Mouse (Mus musculus) limb, embryonic 13.5 days (tissue): ENCODE results near the gene Dapk1. TPM values are rescaled to one million over a fixed set of nuclear protein-coding genes. Genes with fewer than 3 reads are reported as not detected.

Experiments
- ATAC-seq: fragments of 200-750 bp; cut with Nextera tagmentation; 2 replicates; pipeline ENCODE4 v1.8.0; 2017; ENCODE audit warnings: low read depth, moderate number of reproducible peaks, moderate TSS enrichment; ENCODE audit not compliant: low FRiP score
- H3K27ac ChIP-seq: fragments of 300-500 bp; sonication (generic); 2 replicates; pipeline ENCODE4 v1.5.1; 2015; ENCODE audit warnings: inconsistent platforms, mild to moderate bottlenecking, moderate library complexity
- H3K27me3 ChIP-seq: fragments of 300-500 bp; sonication (generic); 2 replicates; pipeline ENCODE4 v1.6.1; 2015; ENCODE audit warnings: mild to moderate bottlenecking, inconsistent platforms
- H3K36me3 ChIP-seq: fragments of 300-500 bp; sonication (generic); 2 replicates; pipeline ENCODE4 v1.6.1; 2015; ENCODE audit warnings: inconsistent platforms, mild to moderate bottlenecking, moderate library complexity
- H3K4me1 ChIP-seq: fragments of 300-500 bp; sonication (generic); 2 replicates; pipeline ENCODE4 v1.6.1; 2015; ENCODE audit warnings: inconsistent platforms
- H3K4me2 ChIP-seq: fragments of 300-500 bp; sonication (generic); replicated peaks from 2 replicates; pipeline ENCODE4 v1.6.1; 2015; ENCODE audit warnings: inconsistent platforms, mild to moderate bottlenecking, moderate library complexity
- H3K4me3 ChIP-seq: fragments of 300-500 bp; sonication (generic); 2 replicates; pipeline ENCODE4 v1.5.1; 2015; ENCODE audit warnings: moderate library complexity, mild to moderate bottlenecking, inconsistent platforms
- H3K9ac ChIP-seq: fragments of 300-500 bp; sonication (generic); 2 replicates; pipeline ENCODE4 v1.6.1; 2015; ENCODE audit warnings: mild to moderate bottlenecking, inconsistent platforms
- H3K9me3 ChIP-seq: fragments of 300-500 bp; sonication (generic); 2 replicates; pipeline ENCODE4 v1.6.1; 2016; ENCODE audit warnings: inconsistent platforms
- WGBS: fragments of 180-500 bp; shearing (Covaris S2); methylation state at CpG from one replicate; pipeline ENCODE4 v1.1.7; 2015; 5-methylcytosine and 5-hydroxymethylcytosine counted together
- polyA plus RNA-seq: library from polyadenylated mRNA; unstranded; fragments of >200 nt; fragmentation: Nextera tagmentation; extraction: Ambion mirVana; gene quantifications from 2 replicates; pipeline ENCODE4 v1.2.1, GENCODE M21; 2015

Dapk1 gene
- polyA plus RNA-seq, 1 experiment from 2014 or later = 23.0 TPM

DNA sequence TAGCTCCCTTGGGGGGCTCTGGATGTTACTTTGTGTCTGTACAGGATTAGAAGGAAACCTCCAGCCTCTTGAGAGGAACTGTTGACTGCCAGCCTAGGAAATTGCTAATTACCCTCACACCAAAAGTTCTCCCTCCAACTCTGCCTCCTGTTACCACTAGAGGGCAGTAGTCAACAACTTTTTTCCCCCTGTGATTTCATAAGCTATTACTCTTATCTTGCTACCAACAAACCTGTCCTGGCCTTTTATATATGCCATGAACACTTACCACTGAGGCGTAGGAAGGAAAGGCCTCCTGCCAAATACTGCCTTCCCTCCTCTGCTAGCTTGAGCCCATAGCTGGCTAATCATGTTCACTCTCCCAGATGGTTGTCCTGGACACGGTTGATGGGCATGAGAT is 146.8 kb downstream of the Dapk1 start:
- ATAC-seq = no peak

DNA sequence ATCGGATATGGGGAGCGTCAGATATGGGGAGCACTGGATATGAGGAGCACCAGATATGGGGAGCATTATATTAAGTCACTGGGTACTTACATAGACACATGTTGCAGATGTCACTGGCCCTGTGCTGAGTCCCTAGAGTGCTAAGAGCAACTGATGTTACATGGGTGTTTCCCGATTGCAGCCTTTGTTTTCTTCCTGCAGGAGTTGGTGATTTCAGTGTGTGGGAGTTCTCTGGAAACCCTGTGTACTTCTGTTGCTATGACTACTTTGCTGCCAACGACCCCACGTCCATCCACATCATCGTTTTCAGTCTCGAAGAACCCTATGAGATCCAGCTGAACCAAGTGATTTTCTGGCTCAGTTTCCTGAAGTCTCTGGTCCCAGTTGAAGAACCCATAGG is 149.2 kb downstream of the Dapk1 start:
- H3K4me2 ChIP-seq = no peak overlapping the region
- no peak overlapping the region for H3K27ac ChIP-seq
- H3K27me3 ChIP-seq = no peaks in the 10 kb centered on the region
- WGBS = 88% methylated on average over 7 of the region's 7 CpGs
- no peaks in the 10 kb centered on the region for H3K4me1 ChIP-seq
- H3K9me3 ChIP-seq = no peaks in the 10 kb centered on the region
- no peak for ATAC-seq
- no peak overlapping the region for H3K4me3 ChIP-seq
- peaks cover 78% of the 10 kb centered on the region for H3K36me3 ChIP-seq
- no peak overlapping the region for H3K9ac ChIP-seq

More for the DNA sequence above, 146.8 kb downstream of the Dapk1 start:
- Histone ChIP-seq H3K4me1 (no peaks in the 10 kb centered on the region), H3K9me3 (no peaks in the 10 kb centered on the region), H3K4me2 (no peak overlapping the region), H3K9ac (no peak overlapping the region), H3K27me3 (no peaks in the 10 kb centered on the region), H3K36me3 (peaks cover 61% of the 10 kb centered on the region), H3K4me3 (no peak overlapping the region), H3K27ac (no peak overlapping the region)
- 96% methylated on average over 2 of the region's 2 CpGs for WGBS

DNA sequence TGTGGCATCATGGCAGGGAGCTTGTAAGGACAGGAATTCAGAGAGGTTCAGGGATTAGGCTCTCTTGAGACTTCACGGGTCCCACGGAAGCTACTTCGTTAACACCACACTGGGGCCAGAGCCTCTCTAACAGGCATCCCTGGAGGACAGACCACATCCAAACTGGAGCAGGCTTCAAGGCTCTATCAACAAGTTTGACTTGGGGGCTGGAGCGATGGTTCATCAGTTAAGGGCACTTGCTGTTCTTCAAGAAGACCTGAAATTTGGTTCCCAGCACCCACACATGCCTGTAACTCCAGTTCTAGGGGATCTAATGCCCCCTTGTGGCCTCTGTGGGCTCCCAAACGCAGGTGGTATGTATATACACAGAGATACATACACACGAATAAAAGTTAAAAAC is 151.5 kb downstream of the Dapk1 start:
- Histone ChIP-seq H3K9ac (no peak overlapping the region), H3K27ac (no peak overlapping the region), H3K4me2 (no peak overlapping the region), H3K27me3 (no peaks in the 10 kb centered on the region), H3K4me1 (no peaks in the 10 kb centered on the region), H3K36me3 (peaks cover 86% of the 10 kb centered on the region), H3K4me3 (no peak overlapping the region), H3K9me3 (no peaks in the 10 kb centered on the region)
- WGBS = 97% methylated on average over 6 of the region's 6 CpGs
- ATAC-seq = no peak

DNA sequence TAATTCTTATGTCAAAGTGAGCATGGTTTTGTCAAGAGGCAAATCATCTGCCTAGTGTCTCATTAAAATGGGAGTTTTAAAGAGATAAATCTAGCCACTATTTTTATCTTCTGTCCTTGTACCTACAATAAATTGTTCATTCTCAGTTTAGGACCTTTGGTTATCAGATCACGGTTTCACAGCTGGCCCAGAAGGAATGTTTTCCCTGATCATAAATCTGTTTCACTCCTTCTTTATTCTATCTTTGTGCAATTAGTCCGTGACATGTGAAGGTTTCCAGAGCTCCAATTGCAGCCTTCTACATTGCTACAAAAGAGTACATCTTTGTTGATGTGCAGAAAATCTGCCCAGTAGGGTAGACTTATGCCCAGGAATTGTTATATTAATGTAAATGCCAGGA is 153.5 kb downstream of the Dapk1 start:
- ATAC-seq = no peak
- no peaks in the 10 kb centered on the region for H3K4me1 ChIP-seq
- no peak overlapping the region for H3K4me2 ChIP-seq
- no peak overlapping the region for H3K27ac ChIP-seq
- H3K9me3 ChIP-seq = no peaks in the 10 kb centered on the region
- H3K4me3 ChIP-seq = no peak overlapping the region
- H3K9ac ChIP-seq = no peak overlapping the region
- H3K36me3 ChIP-seq = peaks cover 73% of the 10 kb centered on the region
- 39% methylated on average over 2 of the region's 2 CpGs for WGBS
- no peaks in the 10 kb centered on the region for H3K27me3 ChIP-seq

DNA sequence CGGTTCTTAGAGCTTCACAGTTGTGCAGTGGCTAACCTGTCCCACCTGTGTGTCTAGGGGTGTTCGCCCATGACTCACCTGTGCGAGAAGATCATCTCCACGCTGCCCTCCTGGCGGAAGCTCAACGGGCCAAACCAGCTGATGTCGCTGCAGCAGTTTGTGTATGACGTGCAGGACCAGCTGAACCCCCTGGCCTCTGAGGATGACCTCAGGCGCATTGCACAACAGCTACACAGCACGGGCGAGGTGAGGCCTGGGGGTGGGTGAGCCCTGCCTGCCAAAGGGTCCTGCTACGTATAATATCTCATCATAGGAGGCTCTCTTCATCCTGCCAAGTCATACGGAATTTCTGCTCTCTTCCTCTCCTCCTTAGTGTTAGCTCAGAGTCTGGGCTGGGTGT is 155.5 kb downstream of the Dapk1 start:
- peaks cover 72% of the 10 kb centered on the region for H3K36me3 ChIP-seq
- no peak overlapping the region for H3K27ac ChIP-seq
- H3K4me3 ChIP-seq = no peak overlapping the region
- H3K9ac ChIP-seq = no peak overlapping the region
- ATAC-seq = no peak
- WGBS = 89% methylated on average over 13 of the region's 13 CpGs
- no peaks in the 10 kb centered on the region for H3K27me3 ChIP-seq
- H3K4me2 ChIP-seq = no peak overlapping the region
- H3K4me1 ChIP-seq = no peaks in the 10 kb centered on the region
- H3K9me3 ChIP-seq = no peaks in the 10 kb centered on the region

DNA sequence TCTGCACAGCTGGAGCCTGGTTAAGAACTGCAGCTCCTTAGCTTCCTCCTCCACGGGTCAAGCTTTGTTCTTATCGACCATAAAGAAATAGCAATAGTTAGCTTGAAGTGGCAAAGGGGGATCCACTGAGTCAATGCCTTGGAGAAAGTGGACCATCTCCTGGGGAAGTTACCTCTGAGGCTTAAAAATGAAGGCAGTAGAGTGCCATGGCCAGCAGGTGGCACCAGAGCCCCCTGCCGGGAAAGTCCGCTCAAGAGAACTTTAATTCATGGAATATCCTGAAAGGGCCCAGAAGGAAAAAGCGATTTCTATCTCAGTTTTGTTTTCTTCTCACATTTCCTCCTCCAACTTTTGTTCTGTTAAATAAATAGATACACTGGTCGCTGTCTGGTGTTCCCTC is 157.4 kb downstream of the Dapk1 start:
- 46% methylated on average over 6 of the region's 6 CpGs for WGBS
- no peak overlapping the region for H3K27ac ChIP-seq
- no peaks in the 10 kb centered on the region for H3K9me3 ChIP-seq
- no peak overlapping the region for H3K9ac ChIP-seq
- H3K4me3 ChIP-seq = no peak overlapping the region
- H3K4me1 ChIP-seq = no peaks in the 10 kb centered on the region
- no peaks in the 10 kb centered on the region for H3K27me3 ChIP-seq
- H3K36me3 ChIP-seq = peaks cover 67% of the 10 kb centered on the region
- ATAC-seq = no peak
- H3K4me2 ChIP-seq = no peak overlapping the region

DNA sequence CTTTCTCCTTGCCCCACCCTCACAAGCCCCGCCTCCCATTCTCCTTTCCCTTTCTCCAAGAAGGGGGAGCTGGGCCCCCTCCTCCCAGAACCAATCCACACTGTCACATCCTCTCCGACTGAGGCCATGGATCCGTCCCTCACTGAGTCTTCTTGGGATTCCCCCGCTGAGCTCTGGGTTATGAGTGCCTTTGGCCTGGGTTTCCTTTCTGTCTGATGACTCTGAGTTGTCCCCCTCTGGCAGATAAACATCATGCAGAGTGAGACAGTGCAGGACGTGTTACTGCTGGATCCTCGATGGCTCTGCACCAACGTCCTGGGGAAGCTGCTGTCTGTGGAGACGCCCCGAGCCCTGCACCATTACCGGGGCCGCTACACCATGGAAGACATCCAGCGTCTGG is 158.6 kb downstream of the Dapk1 start:
- Histone ChIP-seq H3K27me3 (no peaks in the 10 kb centered on the region), H3K4me3 (no peak overlapping the region), H3K9ac (no peak overlapping the region), H3K4me2 (no peak overlapping the region), H3K36me3 (peaks cover 59% of the 10 kb centered on the region), H3K9me3 (no peaks in the 10 kb centered on the region), H3K27ac (no peak overlapping the region), H3K4me1 (no peaks in the 10 kb centered on the region)
- ATAC-seq = no peak
- 93% methylated on average over 12 of the region's 12 CpGs for WGBS

DNA sequence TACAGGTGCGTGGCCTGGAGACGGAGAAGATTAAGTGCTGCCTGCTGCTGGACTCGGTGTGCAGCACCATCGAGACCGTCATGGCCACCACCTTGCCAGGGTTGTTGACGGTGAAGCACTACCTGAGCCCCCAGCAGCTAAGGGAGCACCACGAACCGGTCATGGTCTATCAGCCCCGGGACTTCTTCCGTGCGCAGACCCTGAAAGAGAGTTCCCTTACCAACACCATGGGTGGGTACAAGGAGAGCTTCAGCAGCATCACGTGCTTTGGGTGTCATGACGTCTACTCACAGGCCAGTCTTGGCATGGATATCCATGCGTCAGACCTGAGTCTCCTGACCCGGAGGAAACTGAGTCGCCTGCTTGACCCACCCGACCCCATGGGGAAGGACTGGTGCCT is 159.4 kb downstream of the Dapk1 start:
- no peaks in the 10 kb centered on the region for H3K9me3 ChIP-seq
- no peaks in the 10 kb centered on the region for H3K27me3 ChIP-seq
- no peak overlapping the region for H3K4me3 ChIP-seq
- no peak overlapping the region for H3K4me2 ChIP-seq
- H3K4me1 ChIP-seq = no peaks in the 10 kb centered on the region
- no peak overlapping the region for H3K27ac ChIP-seq
- no peak for ATAC-seq
- H3K9ac ChIP-seq = no peak overlapping the region
- 94% methylated on average over 17 of the region's 17 CpGs for WGBS
- peaks cover 53% of the 10 kb centered on the region for H3K36me3 ChIP-seq

DNA sequence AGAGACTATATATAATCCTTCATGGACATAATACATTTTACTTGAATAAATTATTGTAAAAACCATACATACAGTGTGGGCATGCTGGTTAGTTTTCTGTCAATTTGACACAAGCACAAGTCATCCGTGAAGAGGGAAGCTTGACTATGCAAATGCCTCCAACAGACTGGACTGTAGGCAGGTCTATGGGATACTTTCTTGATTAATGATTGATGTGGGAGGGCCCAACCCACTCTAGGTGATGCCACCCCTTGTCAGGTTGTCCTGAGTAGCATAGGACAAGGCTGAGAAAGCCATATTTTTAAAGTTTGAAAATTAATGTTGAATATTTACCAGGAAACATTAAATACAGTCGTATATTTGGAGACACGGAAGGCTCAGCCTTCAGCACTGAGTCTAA is 178.8 kb downstream of the Dapk1 start:
- Histone ChIP-seq H3K4me1 (no peaks in the 10 kb centered on the region), H3K27ac (no peak overlapping the region), H3K4me3 (no peak overlapping the region), H3K9me3 (no peaks in the 10 kb centered on the region), H3K36me3 (no peaks in the 10 kb centered on the region), H3K4me2 (no peak overlapping the region), H3K27me3 (no peaks in the 10 kb centered on the region), H3K9ac (no peak overlapping the region)
- WGBS = 89% methylated on average over 3 of the region's 3 CpGs
- ATAC-seq = no peak

DNA sequence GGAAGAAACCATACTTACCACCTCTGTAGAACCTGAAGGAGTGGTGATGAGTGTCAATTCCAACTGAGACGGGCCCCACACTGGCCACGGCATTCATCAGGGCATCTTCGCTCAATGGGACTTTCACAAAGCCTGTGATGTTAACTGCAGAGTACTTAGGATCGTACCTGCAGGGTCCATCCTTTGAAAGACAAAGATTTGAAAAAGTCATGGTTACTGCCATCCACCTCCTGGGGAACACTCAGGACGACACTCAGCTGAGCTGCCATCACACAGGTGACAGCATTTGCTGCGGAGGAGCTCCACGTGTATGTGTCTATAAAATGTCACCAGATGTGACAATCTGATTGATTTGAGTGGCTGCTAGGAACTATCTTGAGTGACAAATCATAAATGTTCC is 181.6 kb downstream of the Dapk1 start:
- H3K27ac ChIP-seq = no peak overlapping the region
- H3K4me3 ChIP-seq = no peak overlapping the region
- H3K4me2 ChIP-seq = no peak overlapping the region
- no peak overlapping the region for H3K9ac ChIP-seq
- no peak for ATAC-seq
- H3K4me1 ChIP-seq = no peaks in the 10 kb centered on the region
- H3K36me3 ChIP-seq = no peaks in the 10 kb centered on the region
- 86% methylated on average over 7 of the region's 7 CpGs for WGBS
- H3K9me3 ChIP-seq = no peaks in the 10 kb centered on the region
- H3K27me3 ChIP-seq = no peaks in the 10 kb centered on the region

DNA sequence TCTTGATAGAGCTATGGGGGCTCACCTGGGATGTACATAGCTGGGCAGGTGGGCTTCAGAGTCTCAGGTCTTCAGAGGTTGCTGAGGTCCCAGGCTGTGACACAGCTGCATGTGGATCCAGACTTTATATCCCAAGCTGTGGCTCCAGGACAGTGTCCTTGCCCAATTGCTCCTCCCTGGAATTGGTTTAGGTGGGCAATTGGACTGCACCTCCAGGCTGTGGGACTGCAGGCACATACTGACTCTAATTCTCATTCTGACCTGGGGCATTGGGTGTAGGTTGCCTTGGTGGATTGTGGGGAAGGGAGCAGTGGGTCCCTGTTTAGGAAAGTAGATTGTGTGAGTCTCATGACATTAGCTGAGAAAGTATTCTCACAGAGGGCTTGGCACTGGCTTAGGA is 184.5 kb downstream of the Dapk1 start, which contains the start of gene BC051665:
BC051665 (minus strand) TSS at position 101 of the 400 bp plus-strand sequence.
- Histone ChIP-seq H3K9me3 (no peaks in the 10 kb centered on the region), H3K4me2 (no peak within 1 kb of the TSS), H3K27me3 (no peaks in the 10 kb centered on the region), H3K4me3 (no peak within 1 kb of the TSS), H3K9ac (no peak within 1 kb of the TSS), H3K27ac (no peak within 1 kb of the TSS), H3K4me1 (no peaks in the 10 kb centered on the region), H3K36me3 (no peaks in the 10 kb centered on the region)
- ATAC-seq = no peak

DNA sequence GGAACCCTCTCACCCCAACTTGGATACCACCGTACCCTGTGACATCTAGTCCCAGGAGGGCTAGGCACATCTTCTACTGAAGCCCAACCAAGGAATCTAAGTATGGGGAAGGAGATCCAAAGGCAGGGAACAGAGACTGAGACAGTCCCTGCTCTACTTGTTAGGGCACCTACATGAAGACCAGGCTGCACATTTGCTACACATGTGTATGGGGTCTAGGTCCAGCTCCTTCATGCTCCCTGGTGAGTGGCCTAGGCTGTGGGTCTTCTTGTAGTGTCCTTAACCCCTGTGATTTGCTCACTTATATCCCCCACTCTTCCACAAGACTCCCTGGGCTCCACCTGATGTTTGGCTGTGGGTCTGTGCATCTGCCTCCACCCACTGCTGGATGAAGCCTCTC is 187.7 kb downstream of the Dapk1 start:
- Histone ChIP-seq H3K4me2 (no peak overlapping the region), H3K9me3 (no peaks in the 10 kb centered on the region), H3K9ac (no peak overlapping the region), H3K36me3 (no peaks in the 10 kb centered on the region), H3K4me1 (no peaks in the 10 kb centered on the region), H3K27ac (no peak overlapping the region), H3K27me3 (no peaks in the 10 kb centered on the region), H3K4me3 (no peak overlapping the region)
- 78% methylated on average over 1 of the region's 1 CpGs for WGBS
- ATAC-seq = no peak

DNA sequence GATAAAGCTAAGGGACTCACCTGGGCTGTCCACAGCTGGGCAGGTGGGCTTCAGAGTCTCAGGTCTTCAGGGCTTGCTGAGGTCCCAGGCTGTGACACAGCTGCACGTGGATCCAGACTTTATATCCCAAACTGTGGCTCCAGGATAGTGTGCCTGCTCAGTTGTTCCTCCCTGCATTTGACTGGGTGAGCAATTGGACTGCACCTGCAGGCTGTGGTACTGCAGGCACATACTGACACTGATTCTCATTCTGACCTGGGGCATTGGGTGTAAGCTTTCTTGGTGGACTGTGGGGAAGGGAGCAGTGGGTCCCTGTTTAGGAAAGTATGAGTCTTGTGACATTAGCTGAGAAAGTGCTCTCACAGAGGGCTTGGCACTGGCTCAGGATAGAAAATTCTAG is 201.0 kb downstream of the Dapk1 start, which contains the start of gene Ctsll3:
Ctsll3 (minus strand) TSS at position 101 of the 400 bp plus-strand sequence.
- no peak within 1 kb of the TSS for H3K9ac ChIP-seq
- H3K27me3 ChIP-seq = no peaks in the 10 kb centered on the region
- ATAC-seq = no peak
- H3K9me3 ChIP-seq = no peaks in the 10 kb centered on the region
- H3K4me2 ChIP-seq = no peak within 1 kb of the TSS
- H3K4me3 ChIP-seq = no peak within 1 kb of the TSS
- H3K4me1 ChIP-seq = no peaks in the 10 kb centered on the region
- no peaks in the 10 kb centered on the region for H3K36me3 ChIP-seq
- WGBS = 64% methylated on average over 1 of the region's 1 CpGs
- no peak within 1 kb of the TSS for H3K27ac ChIP-seq
